Mouse (Mus musculus) cerebellum, postnatal 36 days (tissue): ENCODE results near the gene Il22ra1.

Experiments
- DNase-seq, 2 experiments: peaks; one replicate each; pipeline ENCODE4 v3.0.0; 2021 to 2022; ENCODE audit warnings: mixed read lengths in 2 of 2

Il22ra1 gene

DNA sequence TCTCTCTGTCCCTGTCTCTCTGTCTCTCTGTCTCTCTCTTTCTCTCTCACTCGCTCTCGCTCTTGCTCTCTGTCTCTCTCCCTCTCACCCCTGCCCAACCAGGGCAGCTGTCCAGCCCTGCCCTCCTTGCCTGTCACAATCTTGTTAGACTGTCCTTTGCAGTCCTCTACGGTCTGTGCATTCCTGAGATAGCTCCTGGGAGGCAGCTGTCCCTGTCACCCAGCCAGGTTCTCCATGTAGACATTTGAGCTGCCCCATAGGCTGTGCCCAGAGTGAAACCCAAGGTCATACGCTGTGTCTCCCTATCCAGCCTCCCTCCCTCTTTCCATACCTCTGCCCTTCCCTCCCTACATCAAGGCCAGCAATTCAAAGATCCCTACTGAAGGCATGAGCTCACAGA is 44.7 kb downstream of the Il22ra1 start:
- no peak for DNase-seq

DNA sequence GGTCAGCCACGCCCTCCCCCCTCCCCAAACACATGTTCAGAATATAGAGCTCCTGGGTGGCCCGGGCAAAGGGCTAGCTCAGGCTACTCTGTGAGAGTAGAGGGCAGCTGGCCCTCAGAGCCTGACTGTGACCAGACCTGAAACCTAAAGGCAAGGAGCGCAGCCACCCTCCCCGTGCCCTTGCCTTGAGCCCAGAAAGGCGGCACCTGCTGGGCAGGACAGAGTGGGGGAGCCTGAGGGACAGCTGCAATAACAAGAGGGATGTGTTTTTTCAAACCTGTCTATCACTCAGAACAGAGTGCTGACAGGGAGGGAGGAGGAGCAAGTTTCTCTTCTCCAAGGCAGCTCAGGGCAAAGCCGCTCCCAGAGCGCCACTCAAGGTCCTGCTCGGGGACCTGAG is 46.5 kb downstream of the Il22ra1 start:
- no peak for DNase-seq

DNA sequence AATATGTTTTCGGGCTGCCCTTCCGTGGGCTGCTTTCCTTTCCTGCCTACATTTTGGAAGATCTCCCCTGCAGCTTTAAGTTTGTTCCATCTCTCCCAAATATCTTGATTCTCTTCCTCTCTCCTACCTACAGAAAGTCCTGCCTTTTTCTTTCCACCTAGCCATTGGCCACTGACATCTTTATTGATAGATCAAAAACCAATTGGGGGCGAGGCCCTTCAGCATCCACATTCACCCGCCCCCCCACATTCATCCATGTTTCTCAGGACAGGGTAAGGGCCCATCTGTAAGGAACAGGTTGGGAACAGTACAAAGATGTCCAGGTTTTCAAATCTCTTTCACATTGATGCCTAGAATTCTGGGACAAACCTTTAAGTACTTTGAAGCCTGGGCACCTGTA is 48.9 kb downstream of the Il22ra1 start:
- no peak for DNase-seq

DNA sequence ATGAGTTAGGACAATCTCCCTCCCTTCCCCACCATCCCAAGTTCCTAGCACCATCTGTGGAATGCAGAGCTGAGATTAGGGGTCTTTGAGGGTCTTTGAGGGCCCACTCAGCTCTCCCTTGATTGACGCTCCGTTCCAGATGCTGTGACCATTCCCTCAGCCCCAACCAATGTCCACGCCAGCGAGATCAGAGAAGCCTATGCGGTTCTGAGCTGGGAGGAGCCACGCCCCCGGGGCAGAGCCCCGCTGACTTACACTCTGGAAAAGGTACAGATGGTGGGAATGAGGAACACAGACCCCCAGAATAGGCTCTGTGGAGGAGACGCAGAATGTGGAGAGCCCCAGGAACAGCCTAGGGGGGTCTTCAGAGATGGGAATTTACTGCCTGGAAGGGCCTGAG is 51.7 kb downstream of the Il22ra1 start:
- no peak for DNase-seq

DNA sequence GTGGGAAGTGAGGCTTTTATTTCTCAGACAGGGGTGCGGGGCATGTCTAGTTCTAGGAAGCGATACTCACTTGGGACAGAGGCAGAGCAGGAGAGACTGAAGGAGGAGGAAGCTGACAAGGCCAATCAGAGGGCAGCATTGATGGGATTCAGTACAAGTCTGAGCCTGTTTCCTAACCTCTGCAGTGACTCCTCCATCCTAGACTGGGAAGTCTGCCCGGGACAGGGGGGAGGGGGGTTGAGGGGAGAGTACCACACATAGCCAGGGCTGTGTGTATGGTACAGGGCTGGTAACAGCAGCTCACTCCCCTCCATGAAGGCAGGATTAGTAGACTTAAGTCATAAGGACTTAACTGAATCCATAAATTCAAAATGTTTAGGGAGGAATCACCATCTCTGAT is 52.3 kb downstream of the Il22ra1 start:
- no peak for DNase-seq

DNA sequence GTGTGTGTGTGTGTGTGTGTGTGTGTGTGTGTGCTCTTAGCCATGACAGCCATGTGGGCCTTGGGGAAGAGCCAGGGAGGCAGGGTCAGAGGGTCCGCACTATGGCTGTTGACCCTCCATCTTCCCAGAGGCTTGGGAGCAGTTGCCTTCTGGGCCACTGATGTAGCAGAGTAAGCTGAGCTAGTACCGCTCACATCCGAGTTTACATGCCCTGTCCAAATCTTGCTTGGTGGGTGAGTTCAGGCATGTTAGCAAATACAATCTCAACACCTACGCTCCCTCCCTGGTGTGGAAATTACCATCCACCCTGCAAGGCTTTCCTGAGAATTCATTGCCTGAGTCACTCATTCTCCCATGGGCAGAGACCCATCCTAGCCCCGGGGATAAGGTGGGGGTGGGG is 53.3 kb downstream of the Il22ra1 start:
- no peak for DNase-seq

DNA sequence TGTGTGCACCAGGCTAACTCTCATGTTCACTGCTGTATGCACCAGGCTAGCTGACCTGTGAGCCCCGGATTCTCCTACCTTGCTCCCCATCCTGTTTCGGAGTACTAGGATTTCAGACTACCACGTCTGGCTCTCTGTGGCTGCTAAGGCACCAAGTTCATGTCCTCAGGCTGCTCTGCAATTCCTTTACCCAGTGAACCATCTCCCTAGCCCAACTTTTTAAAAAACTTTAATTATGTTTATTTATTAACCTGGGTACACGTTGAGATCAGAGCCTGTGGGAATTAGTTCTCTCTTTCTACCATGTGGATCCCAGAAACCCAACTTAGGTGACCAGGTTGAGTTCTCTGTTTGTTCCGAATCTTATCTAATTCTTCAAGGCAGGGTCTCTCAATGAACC is 58.6 kb downstream of the Il22ra1 start:
- DNase-seq = no peak

DNA sequence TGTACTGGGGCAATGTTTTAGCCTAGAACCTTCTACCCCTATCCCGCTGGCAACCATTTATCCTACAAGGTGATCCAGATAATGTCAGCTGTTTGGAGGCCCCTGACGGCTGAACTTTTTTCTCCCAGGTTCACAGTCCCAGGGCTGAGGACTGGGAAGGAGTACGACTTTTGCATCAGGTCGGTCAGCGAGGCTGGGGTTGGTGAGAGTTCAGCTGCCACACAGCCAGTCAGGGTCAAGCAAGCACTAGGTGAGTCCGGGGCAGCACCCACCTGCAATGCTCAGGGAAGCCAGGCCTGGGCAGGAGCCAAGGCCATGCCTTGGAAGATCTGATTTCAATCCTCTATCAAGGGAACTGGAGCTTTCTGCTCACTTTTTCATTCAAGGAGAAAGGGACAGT is 59.3 kb downstream of the Il22ra1 start:
- DNase-seq = no peak

DNA sequence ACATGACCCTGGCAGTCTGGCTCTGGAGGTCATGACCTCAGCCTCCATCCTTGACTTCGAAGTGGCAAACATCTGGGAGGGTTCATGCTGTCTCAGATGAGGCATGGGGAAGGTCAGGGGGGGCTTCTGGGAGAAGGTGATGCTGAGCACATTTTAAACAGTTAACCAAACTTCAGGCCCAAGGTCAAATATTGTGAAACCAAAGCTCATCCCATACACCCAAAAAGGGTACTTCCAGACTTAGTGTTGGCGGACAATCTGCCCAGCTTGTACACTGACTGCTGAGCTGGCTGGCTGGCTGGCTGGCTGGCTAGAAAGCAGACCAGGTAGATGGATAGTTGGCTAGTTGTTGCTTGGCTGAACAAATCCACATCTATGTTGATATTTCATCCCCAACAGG is 61.2 kb downstream of the Il22ra1 start:
- DNase-seq = no peak

DNA sequence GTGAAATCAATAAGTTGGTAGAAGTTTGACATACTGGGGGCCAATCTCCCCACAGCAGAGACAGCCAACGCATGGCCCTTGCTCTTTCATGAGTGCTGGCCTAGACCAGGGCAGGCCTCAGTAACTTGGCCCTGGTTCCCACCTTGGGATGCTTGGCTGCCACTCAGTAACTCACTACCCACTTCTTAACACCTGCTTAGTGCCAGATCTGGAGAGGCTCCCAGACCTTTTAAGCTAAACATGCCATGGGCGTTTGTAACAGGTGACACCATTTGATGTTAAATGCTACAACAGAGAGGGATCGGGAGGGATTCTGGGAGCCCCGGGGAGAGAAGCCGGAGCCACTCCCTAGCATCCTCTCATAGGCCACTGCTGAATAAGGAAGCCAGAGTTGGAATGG is 64.8 kb downstream of the Il22ra1 start:
- peak; percentile 20 to 33 for DNase-seq

DNA sequence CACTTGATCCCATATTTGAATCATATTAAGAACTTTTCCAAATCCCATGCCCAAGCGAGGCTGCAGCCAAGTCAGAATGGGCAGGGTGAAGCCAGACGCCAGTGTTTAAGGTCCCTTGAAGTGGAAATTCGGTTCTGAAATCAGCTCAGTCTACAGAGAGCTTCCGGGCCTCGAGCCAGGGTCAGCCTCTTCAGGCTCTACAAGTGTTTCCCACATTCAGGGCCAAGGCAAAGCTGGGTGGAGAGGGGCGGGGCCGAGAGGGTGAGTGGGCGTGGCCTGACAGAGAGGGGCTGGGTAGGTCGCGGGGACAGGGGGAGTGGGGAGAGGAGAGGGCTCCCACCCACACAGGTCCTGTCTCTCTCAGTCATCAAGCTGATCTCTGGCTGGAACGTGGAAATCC is 70.0 kb downstream of the Il22ra1 start:
- no peak for DNase-seq

DNA sequence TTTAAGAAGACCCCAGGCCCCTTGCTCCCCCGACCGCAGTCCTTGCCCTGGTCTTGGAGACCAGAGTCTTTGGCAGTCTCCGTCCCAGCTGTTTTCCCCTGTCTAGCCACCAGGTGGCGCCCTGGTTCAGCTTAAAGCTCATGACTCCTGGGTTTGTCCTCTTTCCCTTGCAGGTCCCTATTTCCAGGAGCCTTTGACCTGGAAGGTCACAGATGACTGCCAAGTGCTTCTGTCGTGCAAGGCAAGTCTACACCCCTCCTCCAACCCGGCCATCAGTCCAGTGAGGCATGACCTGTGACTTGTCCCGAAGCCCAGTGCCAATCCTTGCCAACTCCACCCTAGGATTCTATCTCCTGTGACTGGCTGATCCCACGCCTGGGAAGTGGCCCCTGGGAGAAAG is 73.6 kb downstream of the Il22ra1 start:
- peak; percentile 87 to 90 for DNase-seq
